Mouse (Mus musculus): ENCODE data around the gene Papss2.
A peak's percentile ranks its signal among the peaks of the same experiment; 100 is the strongest.

Gene Papss2

DNA sequence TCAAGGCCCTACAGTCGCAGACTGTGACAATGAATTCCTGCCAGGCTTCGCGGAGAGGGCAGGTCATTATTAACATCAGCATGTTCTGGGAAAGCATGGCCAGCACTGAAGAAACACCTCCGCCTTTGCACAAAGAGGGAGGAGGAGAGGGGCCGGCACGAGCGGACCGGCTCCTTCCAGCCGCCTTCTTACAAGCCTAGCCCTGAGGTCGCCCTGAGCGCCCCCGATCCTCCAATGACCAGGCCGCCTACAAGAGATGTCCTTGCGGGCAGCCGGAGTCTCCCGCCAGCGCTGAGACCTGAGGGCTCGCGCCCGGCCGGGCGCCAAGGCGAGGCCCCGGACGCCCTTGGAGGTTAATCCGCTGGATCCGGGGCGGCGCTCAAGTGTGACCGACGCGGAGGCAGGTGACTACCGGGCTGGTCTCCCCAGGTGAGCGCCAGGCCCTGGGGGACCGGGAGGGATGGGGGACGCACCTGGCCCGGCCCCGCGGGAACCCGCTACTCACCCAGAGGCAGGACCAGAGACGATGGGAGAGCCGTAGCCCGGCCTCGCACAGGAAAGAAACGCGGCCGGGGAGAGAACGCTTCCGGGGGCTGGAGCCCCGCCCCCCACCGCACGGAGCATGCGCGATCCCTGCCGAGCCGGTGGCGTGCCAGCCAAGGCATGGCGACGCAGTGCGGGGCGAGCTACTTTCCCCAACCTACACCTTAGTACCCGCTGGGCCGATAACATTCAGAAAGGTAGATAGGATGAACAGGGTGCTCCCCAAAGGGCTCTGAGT lies 116.4 kb downstream of the Papss2 start:
- peak; percentile 94 for DNase-seq (ENCODE audit: low read depth)

GRCm38 (mm10) chr19:32712588-32713042 lies 117.0 kb downstream of the Papss2 start:
- peak; percentile 92 for DNase-seq (ENCODE audit: low read depth)

DNA sequence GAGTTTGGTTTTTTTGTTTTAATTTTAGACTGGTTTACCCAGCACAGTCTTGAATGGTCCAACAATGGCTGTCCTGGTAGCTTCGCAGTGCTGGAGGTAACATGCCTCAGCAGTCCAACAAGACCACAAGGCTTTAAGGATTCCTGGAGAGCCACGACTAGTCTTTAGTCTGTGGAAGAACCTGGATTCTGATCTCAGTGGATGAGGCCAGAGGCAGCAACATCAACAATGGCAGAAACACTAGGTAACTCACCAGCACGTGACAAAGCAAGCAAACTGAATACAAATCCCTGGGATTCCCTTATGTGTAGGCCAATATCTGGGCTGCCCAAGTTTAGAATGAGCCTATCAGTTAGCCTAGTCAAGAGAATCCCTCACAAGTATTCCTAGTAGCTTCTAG lies 117.9 kb downstream of the Papss2 start:
- no peak for DNase-seq (ENCODE audit: low read depth)

DNA sequence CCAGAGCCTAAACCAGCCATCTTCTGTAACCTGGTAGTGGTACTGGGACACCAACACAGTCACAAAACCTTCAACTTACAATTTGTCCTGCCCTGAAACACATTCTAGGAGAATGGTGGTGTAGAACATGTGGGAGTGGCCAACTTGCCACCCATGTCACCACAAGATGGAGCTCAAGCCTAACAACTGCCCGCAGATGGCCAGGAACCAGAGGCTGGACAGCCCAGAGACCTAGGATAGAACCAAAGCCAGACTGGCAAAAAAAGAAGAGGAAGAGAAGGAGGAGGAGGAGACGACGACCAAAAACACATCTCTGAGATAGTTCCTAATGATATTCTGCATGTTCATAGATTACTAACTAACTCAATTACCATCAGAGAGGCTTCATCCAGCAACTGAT lies 119.6 kb downstream of the Papss2 start:
- peak; percentile 76 for DNase-seq (ENCODE audit: low read depth)

- no peak for DNase-seq (ENCODE audit: low read depth)
Observed at GRCm38 (mm10) chr19:32715681-32716080, 120.1 kb downstream of the Papss2 start.

Measured in naive thymus-derived CD4-positive, alpha-beta T cell, adult 2 months (primary cell).